Mouse (Mus musculus) cerebellum, postnatal 25 days (tissue): ENCODE measurements at regions not wholly inside any gene's neighbourhood (a gene's known extent, or its start where the extent isn't known, plus 50 kb on each side); places are given as distances from the start of the nearest gene placed in this dataset.
A peak's percentile ranks its signal among the peaks of the same experiment; 100 is the strongest.

Source experiments
- DNase-seq, 2 experiments: peaks; one replicate each; pipeline ENCODE4 v3.0.0; 2021; ENCODE audit warnings: mixed read lengths in 2 of 2

DNA sequence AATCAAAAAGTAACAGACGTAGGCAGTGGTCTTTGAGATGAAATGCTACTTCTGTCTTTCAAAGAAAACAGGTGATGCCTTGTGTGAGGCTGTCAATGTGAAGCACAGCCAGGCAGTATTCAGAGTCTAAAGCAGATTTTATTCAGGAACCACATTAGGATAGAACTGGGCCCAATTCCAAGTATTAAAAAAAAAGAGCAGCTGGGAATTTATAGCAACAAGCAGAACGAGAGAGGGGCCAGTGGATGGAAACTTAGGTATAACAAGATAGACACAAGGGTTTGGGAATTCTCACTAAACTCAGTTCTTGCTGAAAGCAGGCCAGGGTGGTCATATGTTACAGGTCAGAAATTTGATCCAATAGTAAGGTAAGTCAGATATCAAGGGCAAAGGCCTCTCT is 72.6 kb downstream of the Rbmxl2 start:
- peak in 1 of 2 experiments; percentile 3 for DNase-seq
